Comparison of ENCODE assay signal across 25 mouse cellular contexts in the genomic region with DNA sequence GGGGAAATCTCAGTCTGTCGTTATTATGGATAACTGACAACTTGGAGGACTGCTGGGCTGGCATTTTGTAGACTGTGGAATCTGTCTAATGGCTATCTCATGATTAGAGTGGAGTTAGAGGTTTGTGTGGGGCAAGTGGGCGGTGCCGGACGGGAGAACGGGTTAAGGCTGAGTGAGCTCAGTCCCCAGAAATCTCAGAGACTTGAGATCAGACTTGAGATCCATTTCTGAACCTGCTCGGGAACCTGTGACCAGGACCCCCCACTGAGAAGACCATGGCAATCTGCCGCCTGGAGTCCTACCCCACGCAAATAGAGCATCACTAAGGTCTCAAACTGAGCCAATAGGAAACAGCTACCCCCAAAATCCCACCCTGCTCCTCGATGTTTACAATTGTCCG.
DNase-seq lines count a peak whose midpoint lies in the region; ATAC-seq and TF ChIP-seq lines count a peak whose summit lies in the region.
"Had no signal": no experiment of that assay in that cellular context is flagged by ENCODE, and none has a peak within 500 bp of the region (broad histone marks: within the 10 kb centered on the region; RNA-seq: fewer than 3 reads in every experiment).

No protein-coding gene starts in this region.

- H3K4me2 ChIP-seq in neural tube, embryonic 11.5 days (ENCODE audit: low read depth): no peak overlapping the region
- no peak overlapping the region for H3K4me2 ChIP-seq in hindbrain, embryonic 13.5 days
- H3K4me2 ChIP-seq in stomach, postnatal 0 days (replicated peaks; ENCODE audit: low read depth): no peak overlapping the region
- H3K4me2 ChIP-seq: embryonic facial prominence, embryonic 15.5 days; heart, embryonic 12.5 days had no signal

- peaks cover 4% of the 10 kb centered on the region; the same call in 1 of the 2 replicates for H3K4me1 ChIP-seq in neural tube, embryonic 11.5 days (ENCODE audit: control insufficient read depth, insufficient read depth, low read length)
- peaks cover 32% of the 10 kb centered on the region for H3K4me1 ChIP-seq in hindbrain, embryonic 13.5 days (replicated peaks)
- no peaks in the 10 kb centered on the region for H3K4me1 ChIP-seq in stomach, postnatal 0 days (replicated peaks; ENCODE audit: control insufficient read depth, insufficient read depth)
- H3K4me1 ChIP-seq: embryonic facial prominence, embryonic 15.5 days; limb, embryonic 10.5 days; megakaryocyte, embryonic 14.5 days had no signal

- no peak for TF ChIP-seq CTCF in stomach, postnatal 0 days (IDR thresholded peaks at IDR 0.05; ENCODE audit: low read depth)

- H3K36me3 ChIP-seq in neural tube, embryonic 11.5 days (ENCODE audit: control insufficient read depth, insufficient read depth, low read length): no peaks in the 10 kb centered on the region
- H3K36me3 ChIP-seq in hindbrain, embryonic 13.5 days: no peaks in the 10 kb centered on the region
- no peaks in the 10 kb centered on the region for H3K36me3 ChIP-seq in stomach, postnatal 0 days (ENCODE audit: control insufficient read depth, insufficient read depth, low read length)
- H3K36me3 ChIP-seq: embryonic facial prominence, embryonic 15.5 days; heart, embryonic 12.5 days; limb, embryonic 10.5 days had no signal

- no peak for TF ChIP-seq EP300 in stomach, postnatal 0 days (optimal IDR thresholded peaks at IDR 0.05)

- intact Hi-C loops in heart, postnatal 14 days (cut with DNase I): no loop called here

- no peaks in the 10 kb centered on the region for H3K9me3 ChIP-seq in neural tube, embryonic 11.5 days (ENCODE audit: control insufficient read depth, low read length)
- no peaks in the 10 kb centered on the region for H3K9me3 ChIP-seq in hindbrain, embryonic 13.5 days
- no peaks in the 10 kb centered on the region for H3K9me3 ChIP-seq in stomach, postnatal 0 days (ENCODE audit: control insufficient read depth, low read length)
- H3K9me3 ChIP-seq: embryonic facial prominence, embryonic 15.5 days; heart, embryonic 12.5 days; limb, embryonic 10.5 days; megakaryocyte, embryonic 14.5 days had no signal

- DNase-seq in cerebellum, postnatal 14 days: peak; percentile 36 to 49
- no peak for DNase-seq in cerebellum, adult 11-12 months
- DNase-seq in neural tube, embryonic 11.5 days (ENCODE audit: low spot score): no peak
- no peak for DNase-seq in neural tube, embryonic 10.5 days (ENCODE audit: extremely low spot score, low spot score)
- no peak for DNase-seq in stomach, postnatal 0 days (ENCODE audit: low spot score)
- no peak for DNase-seq in yolk sac, embryonic 10.5 days (ENCODE audit: low spot score)
- no peak for DNase-seq in heart, postnatal 14 days
- DNase-seq: adrenal gland, postnatal 14 days; cerebellum, postnatal 36 days; layer of hippocampus, adult 9-11 months; lung, adult 18-20 months; spleen, adult 18-20 months; thymus, adult 18-20 months; thymus, postnatal 4 days had no signal

- WGBS in neural tube, embryonic 11.5 days: 70% methylated on average over 10 of the region's 10 CpGs
- whole genome bisulfite sequencing in hindbrain, embryonic 13.5 days: 46% methylated on average over 10 of the region's 10 CpGs
- 74% methylated on average over 10 of the region's 10 CpGs for WGBS in stomach, postnatal 0 days

- H3K27me3 ChIP-seq in neural tube, embryonic 11.5 days (ENCODE audit: control insufficient read depth, insufficient read depth, low read length): no peaks in the 10 kb centered on the region
- H3K27me3 ChIP-seq in hindbrain, embryonic 13.5 days: no peaks in the 10 kb centered on the region
- H3K27me3 ChIP-seq in stomach, postnatal 0 days (ENCODE audit: control insufficient read depth, insufficient read depth, low read length): no peaks in the 10 kb centered on the region
- H3K27me3 ChIP-seq: embryonic facial prominence, embryonic 15.5 days; heart, embryonic 12.5 days had no signal

- H3K4me3 ChIP-seq in neural tube, embryonic 11.5 days (ENCODE audit: low read depth, low read length): no peak overlapping the region
- no peak overlapping the region for H3K4me3 ChIP-seq in hindbrain, embryonic 13.5 days
- no peak overlapping the region for H3K4me3 ChIP-seq in stomach, postnatal 0 days (ENCODE audit: low read depth, low read length)
- H3K4me3 ChIP-seq: embryonic facial prominence, embryonic 15.5 days; heart, embryonic 12.5 days; left cerebral cortex, adult 2 months; limb, embryonic 10.5 days; megakaryocyte, embryonic 14.5 days; myocyte had no signal

- H3K27ac ChIP-seq in neural tube, embryonic 11.5 days (ENCODE audit: low read depth, low read length): no peak overlapping the region
- H3K27ac ChIP-seq in hindbrain, embryonic 13.5 days: 0 out of 2 replicates have a peak overlapping the region, but pooled peaks have one; percentile 23
- no peak overlapping the region for H3K27ac ChIP-seq in stomach, postnatal 0 days (replicated peaks)
- H3K27ac ChIP-seq: embryonic facial prominence, embryonic 15.5 days; left cerebral cortex, adult 2 months; limb, embryonic 10.5 days had no signal

- ATAC-seq in neural tube, embryonic 11.5 days (ENCODE audit: insufficient read depth, low FRiP score, low TSS enrichment): peak; percentile 60
- ATAC-seq in hindbrain, embryonic 13.5 days (ENCODE audit: low FRiP score): no peak
- ATAC-seq in stomach, postnatal 0 days (ENCODE audit: low FRiP score, low TSS enrichment): peak; percentile 12; the same call in 1 of the 2 replicates
- ATAC-seq: activated CD4-positive, CD25-positive, alpha-beta regulatory T cell, adult 4 months; CD4-positive, CD25-positive, alpha-beta regulatory T cell, adult 4 months; inflammation-experienced regulatory T-cells, adult 6 months; Patski had no signal

- no peak overlapping the region for H3K9ac ChIP-seq in neural tube, embryonic 11.5 days (ENCODE audit: low read length)
- H3K9ac ChIP-seq in hindbrain, embryonic 13.5 days: no peak overlapping the region
- H3K9ac ChIP-seq in stomach, postnatal 0 days (ENCODE audit: low read length): no peak overlapping the region
- H3K9ac ChIP-seq: embryonic facial prominence, embryonic 15.5 days; heart, embryonic 12.5 days had no signal

Comparison
In these comparisons a context has a peak if more than half of its experiments do, and no peak if none do; other contexts are left out.
1. DNase-seq: peak in cerebellum, postnatal 14 days (2 of 2); none in cerebellum, adult 11-12 months (single experiment), neural tube, embryonic 11.5 days (single experiment), neural tube, embryonic 10.5 days (single experiment), stomach, postnatal 0 days (single experiment), yolk sac, embryonic 10.5 days (single experiment) and heart, postnatal 14 days (0 of 2).